Mouse (Mus musculus) forebrain, embryonic 11.5 days (tissue): ENCODE measurements at regions not wholly inside any gene's neighbourhood (a gene's known extent, or its start where the extent isn't known, plus 50 kb on each side); places are given as distances from the start of the nearest gene placed in this dataset.
"Not testable (repeated sequence)": the region's sequence is repeated elsewhere in the genome, so short reads cannot be mapped to it uniquely, and the experiment has no call there.

ENCODE experiments used
- ATAC-seq: fragments of 200-750 bp; cut with Nextera tagmentation; replicated peaks from 2 replicates; pipeline ENCODE4 v1.8.0; 2017; ENCODE audit warnings: moderate TSS enrichment; ENCODE audit not compliant: low FRiP score
- DNase-seq: peaks from one replicate; pipeline ENCODE4 v3.0.0-alpha.2; 2017; ENCODE audit warnings: low spot score
- H3K27ac ChIP-seq: fragments of 300-500 bp; sonication (generic); 2 replicates; pipeline ENCODE4 v1.5.1; 2014; ENCODE audit warnings: low read depth, low read length
- H3K27me3 ChIP-seq: fragments of 300-500 bp; sonication (generic); 2 replicates; pipeline ENCODE4 v1.6.1; 2014; ENCODE audit warnings: mild to moderate bottlenecking, low read length, mixed read lengths; ENCODE audit not compliant: control insufficient read depth, insufficient read depth
- H3K36me3 ChIP-seq: fragments of 300-500 bp; sonication (generic); 2 replicates; pipeline ENCODE4 v1.6.1; 2014; ENCODE audit warnings: mild to moderate bottlenecking, low read length, moderate library complexity, mixed read lengths; ENCODE audit not compliant: control insufficient read depth, insufficient read depth
- H3K4me1 ChIP-seq: fragments of 300-500 bp; sonication (generic); replicated peaks from 2 replicates; pipeline ENCODE4 v1.6.1; 2014; ENCODE audit warnings: low read length, mixed read lengths; ENCODE audit not compliant: control insufficient read depth, insufficient read depth
- H3K4me2 ChIP-seq: fragments of 300-500 bp; sonication (generic); 2 replicates; pipeline ENCODE4 v1.6.1; 2014; ENCODE audit warnings: low read depth, mild to moderate bottlenecking, low read length, moderate library complexity, mixed read lengths; ENCODE audit not compliant: severe bottlenecking
- H3K4me3 ChIP-seq: fragments of 300-500 bp; sonication (generic); 2 replicates; pipeline ENCODE4 v1.5.1; 2014; ENCODE audit warnings: low read depth, low read length
- H3K9ac ChIP-seq: fragments of 300-500 bp; sonication (generic); 2 replicates; pipeline ENCODE4 v1.6.1; 2014; ENCODE audit warnings: low read length
- H3K9me3 ChIP-seq: fragments of 300-500 bp; sonication (generic); 2 replicates; pipeline ENCODE4 v1.6.1; 2016; ENCODE audit warnings: low read length, mixed read lengths; ENCODE audit not compliant: control insufficient read depth
- WGBS: fragments of 180-500 bp; shearing (Covaris S2); extraction: QIAGEN DNeasy Blood & Tissue Kit; methylation state at CpG from one replicate; pipeline ENCODE4 v1.1.7; 2014; 5-methylcytosine and 5-hydroxymethylcytosine counted together

DNA sequence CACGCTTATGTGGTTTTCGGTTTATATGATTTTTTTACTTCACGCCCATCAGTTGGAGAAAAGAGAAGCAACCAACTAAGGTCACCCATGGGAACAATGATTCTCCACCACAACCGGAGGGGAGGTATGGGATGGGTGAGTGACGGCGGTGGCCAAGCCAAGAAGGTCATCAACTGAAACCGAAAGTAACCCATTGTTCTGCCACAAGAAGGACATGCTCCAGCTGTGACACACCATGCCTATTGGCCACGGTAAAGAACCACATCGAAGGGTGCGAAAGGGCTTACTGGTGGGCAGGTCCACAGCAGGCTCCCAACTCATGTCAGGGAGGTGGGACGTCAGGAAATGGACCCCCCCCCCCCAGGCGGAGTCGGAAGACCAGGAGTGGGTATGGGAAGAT is 65.7 kb upstream of the Gm5150 start:
- no peak for DNase-seq
- H3K4me3 ChIP-seq, result no peak overlapping the region
- ATAC-seq, result no peak
- no peak overlapping the region for H3K4me2 ChIP-seq
- no peak overlapping the region for H3K27ac ChIP-seq
- no peaks in the 10 kb centered on the region for H3K4me1 ChIP-seq
- WGBS, result 94% methylated on average over 13 of the region's 13 CpGs
- H3K36me3 ChIP-seq, result no peaks in the 10 kb centered on the region
- no peak overlapping the region for H3K9ac ChIP-seq
- no peaks in the 10 kb centered on the region for H3K27me3 ChIP-seq
- H3K9me3 ChIP-seq, result no peaks in the 10 kb centered on the region

DNA sequence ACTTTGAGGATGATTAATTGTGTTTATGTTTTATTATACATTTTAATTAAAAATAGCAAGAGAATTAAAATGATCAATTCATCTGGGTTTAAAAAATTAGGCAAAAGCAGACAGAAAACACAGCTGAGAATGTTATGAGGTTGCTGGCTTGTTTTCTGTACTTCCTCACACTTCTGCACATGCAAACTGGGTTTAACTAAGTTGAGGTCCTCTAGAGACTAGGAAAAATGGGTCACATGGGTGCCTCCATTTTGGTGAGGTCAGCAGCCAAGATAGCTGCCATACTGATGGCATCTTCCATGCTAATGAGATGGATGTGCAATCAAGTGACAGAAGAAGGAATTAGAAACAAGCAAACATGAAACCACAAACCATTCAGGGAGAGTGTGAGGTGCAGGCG is 64.7 kb upstream of the Gm5150 start:
- no peaks in the 10 kb centered on the region for H3K27me3 ChIP-seq
- DNase-seq (no peak), ATAC-seq (no peak)
- no peaks in the 10 kb centered on the region for H3K4me1 ChIP-seq
- WGBS, result 90% methylated on average over 1 of the region's 1 CpGs
- no peak overlapping the region for H3K4me2 ChIP-seq
- no peaks in the 10 kb centered on the region for H3K36me3 ChIP-seq
- no peak overlapping the region for H3K9ac ChIP-seq
- H3K27ac ChIP-seq, result no peak overlapping the region
- H3K9me3 ChIP-seq, result no peaks in the 10 kb centered on the region
- no peak overlapping the region for H3K4me3 ChIP-seq

DNA sequence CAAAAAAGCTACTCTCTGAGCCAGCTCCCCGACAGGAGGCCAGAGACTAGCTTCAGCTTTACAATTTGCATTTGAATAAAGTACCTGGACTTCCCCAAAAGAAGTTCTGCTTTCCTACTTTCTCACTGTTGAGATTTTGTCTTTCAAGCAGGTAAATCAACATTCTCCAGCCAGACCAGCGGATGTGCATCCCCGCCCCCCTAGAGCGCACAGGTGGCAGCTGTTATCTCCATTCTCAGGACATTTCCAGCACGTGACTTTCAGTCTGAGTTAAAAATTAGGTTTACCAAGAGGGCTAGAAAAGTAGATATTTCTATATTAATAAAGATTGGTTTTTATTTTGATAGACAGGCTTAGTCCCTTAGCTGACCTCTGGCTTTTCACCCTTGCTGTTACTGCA is 51.5 kb upstream of the Gm5150 start:
- not testable (repeated sequence) for H3K27me3 ChIP-seq, DNase-seq, H3K4me2 ChIP-seq, H3K36me3 ChIP-seq, ATAC-seq, H3K9me3 ChIP-seq, H3K4me3 ChIP-seq, H3K9ac ChIP-seq, H3K27ac ChIP-seq, H3K4me1 ChIP-seq
- WGBS, result 94% methylated on average over 5 of the region's 5 CpGs
